ENCODE assay signal across 8 mouse cellular contexts in the genomic region with DNA sequence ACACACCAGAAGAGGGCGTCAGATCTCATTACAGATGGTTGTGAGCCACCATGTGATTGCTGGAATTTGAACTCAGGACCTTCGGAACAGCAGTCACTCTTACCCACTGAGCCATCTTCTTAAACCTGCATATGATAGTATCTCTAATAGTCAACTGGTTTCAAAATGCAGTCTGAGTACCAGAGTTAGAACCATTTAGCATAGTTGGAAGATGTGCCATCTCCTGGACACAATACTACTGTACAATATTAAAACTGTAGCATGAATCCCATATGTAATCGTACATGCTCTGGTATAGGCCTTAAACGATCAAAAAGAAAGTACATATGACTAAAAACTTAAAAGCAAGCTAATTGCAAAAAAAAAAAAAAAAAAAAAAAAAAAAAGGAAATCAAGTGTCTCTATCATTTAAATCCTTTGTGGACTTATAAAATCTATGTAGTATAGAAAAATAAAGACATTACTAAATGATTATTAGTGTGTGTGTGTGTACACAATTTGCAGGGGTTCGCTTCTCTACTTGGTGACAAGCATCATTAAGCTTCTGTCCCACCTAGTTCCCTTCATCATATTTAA. TPM values are rescaled to one million over a fixed set of nuclear protein-coding genes. Genes with fewer than 3 reads are reported as not detected.
DNase-seq lines count a peak whose midpoint lies in the region; ATAC-seq and TF ChIP-seq lines count a peak whose summit lies in the region.

No protein-coding gene starts in this region.

- WGBS in heart, embryonic 11.5 days (ENCODE audit: insufficient replicate concordance) = 76% methylated on average over 5 of the region's 5 CpGs
- WGBS in limb, embryonic 11.5 days = 76% methylated on average over 5 of the region's 5 CpGs

- TF ChIP-seq CTCF in CH12.LX (conservative IDR thresholded peaks at IDR 0.05 in 1 of 2, IDR thresholded peaks at IDR 0.05 in 1 of 2; ENCODE audit: low read depth in 2 of 2, low read length in 2 of 2) = no peak
- no peak for TF ChIP-seq CTCF in embryonic fibroblast, embryonic 13.5 days (IDR thresholded peaks at IDR 0.05; ENCODE audit: borderline replicate concordance, insufficient read depth, low read length)

- H3K79me2 ChIP-seq in CH12.LX (replicated peaks; ENCODE audit: control insufficient read depth, extremely low read depth, insufficient read depth, poor library complexity, severe bottlenecking) = peaks cover 21% of the 10 kb centered on the region

- peak overlapping the region; percentile 66 for H3K4me2 ChIP-seq in heart, embryonic 11.5 days
- H3K4me2 ChIP-seq in CH12.LX (ENCODE audit: insufficient read depth, low read depth, poor library complexity, severe bottlenecking) = peak overlapping the region; percentile 66
- H3K4me2 ChIP-seq in limb, embryonic 11.5 days (ENCODE audit: low read depth, severe bottlenecking) = peak overlapping the region; percentile 56

- H3K9ac ChIP-seq in heart, embryonic 11.5 days (ENCODE audit: low read depth, low read length) = peak overlapping the region; percentile 73
- peak overlapping the region; percentile 24; the same call in 1 of the 2 replicates for H3K9ac ChIP-seq in CH12.LX (ENCODE audit: insufficient read depth, low read depth)
- peak overlapping the region; percentile 55 for H3K9ac ChIP-seq in limb, embryonic 11.5 days (ENCODE audit: low read length)

- in situ Hi-C loops in CH12.LX (cut with MboI; ENCODE audit: low pct_ligation_motif_present, low pct_unique_long_range_greater_than_20kb, low sequenced_read_pairs) = loop anchor here (25.0 kb wide), 1 partner anchor 872 kb away; the partner anchor contains the start of gene Ndnf

- peaks cover 9% of the 10 kb centered on the region; the same call in 1 of the 2 replicates for H3K4me1 ChIP-seq in heart, embryonic 11.5 days (ENCODE audit: control insufficient read depth, insufficient read depth, low read length)
- H3K4me1 ChIP-seq in CH12.LX (ENCODE audit: control insufficient read depth in 1 of 2, insufficient read depth in 2 of 2) = peaks cover 0 to 12% of the 10 kb centered on the region in 2 experiments; a peak in 2 of 4 replicates
- peaks cover 3% of the 10 kb centered on the region; the same call in 1 of the 2 replicates for H3K4me1 ChIP-seq in embryonic fibroblast, embryonic 13.5 days (ENCODE audit: control insufficient read depth, insufficient read depth, low read length)
- peaks cover 5% of the 10 kb centered on the region for H3K4me1 ChIP-seq in limb, embryonic 11.5 days (ENCODE audit: control insufficient read depth, insufficient read depth, low read length)

- TF ChIP-seq EP300 in CH12.LX (IDR thresholded peaks at IDR 0.05; ENCODE audit: low read length) = no peak

- DNase-seq in heart, postnatal 4 days = no peak
- no peak for DNase-seq in CH12.LX (ENCODE audit: extremely low read depth)
- DNase-seq in limb, embryonic 11.5 days (ENCODE audit: low spot score) = no peak
- DNase-seq in retina, postnatal 1 day = peak; percentile 13
- DNase-seq in left cerebral cortex, adult 11 months (ENCODE audit: low spot score) = no peak
- no peak for DNase-seq in layer of hippocampus, postnatal 36 days

- dilution Hi-C loops in CH12.LX (cut with MboI; ENCODE audit: extremely low pct_ligation_motif_present, extremely low pct_unique_long_range_greater_than_20kb, low sequenced_read_pairs) = no loop called here

- H3K27me3 ChIP-seq in heart, embryonic 11.5 days (ENCODE audit: control insufficient read depth, insufficient read depth, low read length) = no peaks in the 10 kb centered on the region
- no peaks in the 10 kb centered on the region for H3K27me3 ChIP-seq in CH12.LX (replicated peaks)
- no peaks in the 10 kb centered on the region for H3K27me3 ChIP-seq in limb, embryonic 11.5 days (ENCODE audit: control insufficient read depth, insufficient read depth, low read length)

- peak overlapping the region; percentile 84 for H3K27ac ChIP-seq in heart, embryonic 11.5 days (ENCODE audit: low read depth, low read length)
- peak overlapping the region; percentile 52 for H3K27ac ChIP-seq in CH12.LX (ENCODE audit: insufficient read depth, low read depth)
- H3K27ac ChIP-seq in embryonic fibroblast, embryonic 13.5 days (ENCODE audit: insufficient read depth, low read length) = peak overlapping the region; percentile 60
- no peak overlapping the region; the same call in 1 of the 2 replicates for H3K27ac ChIP-seq in limb, embryonic 11.5 days (replicated peaks; ENCODE audit: low read depth, low read length)

- TF ChIP-seq RAD21 in CH12.LX (IDR thresholded peaks at IDR 0.05; ENCODE audit: low read depth, low read length) = no peak

- ATAC-seq in heart, embryonic 11.5 days (replicated peaks; ENCODE audit: insufficient number of reproducible peaks, low FRiP score, low TSS enrichment) = no peak
- ATAC-seq in limb, embryonic 11.5 days (ENCODE audit: insufficient number of reproducible peaks, low FRiP score, low TSS enrichment, low read depth) = no peak

- no peaks in the 10 kb centered on the region for H3K9me3 ChIP-seq in heart, embryonic 11.5 days (replicated peaks; ENCODE audit: control insufficient read depth, low read length)
- no peaks in the 10 kb centered on the region for H3K9me3 ChIP-seq in CH12.LX (replicated peaks; ENCODE audit: low read length)
- H3K9me3 ChIP-seq in limb, embryonic 11.5 days (ENCODE audit: control insufficient read depth, low read length) = no peaks in the 10 kb centered on the region

- H3K36me3 ChIP-seq in heart, embryonic 11.5 days (ENCODE audit: control insufficient read depth, insufficient read depth, low read length) = no peaks in the 10 kb centered on the region; the same call in 1 of the 2 replicates
- peaks cover 4 to 11% of the 10 kb centered on the region in 2 experiments for H3K36me3 ChIP-seq in CH12.LX (replicated peaks in 1 of 2; ENCODE audit: control insufficient read depth in 1 of 2, insufficient read depth in 1 of 2, low read length in 1 of 2)
- H3K36me3 ChIP-seq in limb, embryonic 11.5 days (ENCODE audit: control insufficient read depth, insufficient read depth, low read length) = peaks cover 5% of the 10 kb centered on the region; the same call in 1 of the 2 replicates

- peak overlapping the region; percentile 82 for H3K4me3 ChIP-seq in heart, embryonic 11.5 days (ENCODE audit: low read depth, low read length)
- peak overlapping the region; percentile 33 to 80 (median 52) for H3K4me3 ChIP-seq in CH12.LX (replicated peaks in 1 of 3; ENCODE audit: low read depth in 2 of 3, low read length in 2 of 3, poor library complexity in 1 of 3)
- H3K4me3 ChIP-seq in embryonic fibroblast, embryonic 13.5 days (ENCODE audit: insufficient read depth, low read length) = peak overlapping the region; percentile 57
- H3K4me3 ChIP-seq in limb, embryonic 11.5 days (ENCODE audit: low read depth, low read length) = peak overlapping the region; percentile 75

- TF ChIP-seq POLR2A in CH12.LX (IDR thresholded peaks at IDR 0.05; ENCODE audit: low read depth, low read length) = no peak
- TF ChIP-seq POLR2A in embryonic fibroblast, embryonic 13.5 days (IDR thresholded peaks at IDR 0.05; ENCODE audit: low read depth, low read length) = no peak

TF ChIP-seq in CH12.LX, 34 proteins besides CTCF, POLR2A, EP300 and RAD21:
- TF ChIP-seq NRF1 (IDR thresholded peaks at IDR 0.05; ENCODE audit: low read depth, low read length) (no peak), MYC (IDR thresholded peaks at IDR 0.05; ENCODE audit: low read depth, low read length) (no peak), MXI1 (IDR thresholded peaks at IDR 0.05; ENCODE audit: low read depth, low read length) (no peak), ZNF384 (IDR thresholded peaks at IDR 0.05; ENCODE audit: low read depth, low read length) (peak; percentile 78), POLR2AphosphoS2 (IDR thresholded peaks at IDR 0.05; ENCODE audit: low read depth, low read length) (no peak)
TF ChIP-seq in CH12.LX: peak in this region for 1.

RNA-seq across cellular contexts. Expression of gene Mad2l1, which starts 0.7 kb away (rescaled TPM):
- polyA plus RNA-seq in heart, embryonic 11.5 days (2014; fragmentation: Nextera tagmentation; extraction: Ambion mirVana) = 84.5 and 85.1 TPM in 2 replicates
- total RNA-seq in heart, postnatal 4 days (2021) = 10 to 100 TPM; 40.5 to 45.4 TPM
- total RNA-seq in CH12.LX (2012; rRNA removed) (54.3 and 68.5 TPM in 2 replicates), CH12.LX (2014; rRNA removed) (160 and 168 TPM in 2 replicates)
- polyA plus RNA-seq in CH12.LX (2012; ENCODE audit: insufficient read length, low read depth) = 128 and 131 TPM in 2 replicates
- 57.7 and 62.6 TPM in 2 replicates for polyA plus RNA-seq in embryonic fibroblast, embryonic 13.5 days (2011; ENCODE audit: insufficient read length, low read depth, missing spikeins)
- 124 and 136 TPM in 2 replicates for polyA plus RNA-seq in limb, embryonic 11.5 days (2014; fragmentation: Nextera tagmentation; extraction: Ambion mirVana)
- 1 to 10 TPM; 7.0 to 7.2 TPM for total RNA-seq in layer of hippocampus, postnatal 36 days (2021)

RNA-seq across cellular contexts. Expression of gene Vmn1r32, which starts 25.4 kb away (rescaled TPM):
- 0.07 TPM in 1 of 2 replicates, not detected in the other for polyA plus RNA-seq in heart, embryonic 11.5 days (2014; fragmentation: Nextera tagmentation; extraction: Ambion mirVana)
- total RNA-seq in heart, postnatal 4 days (2021) = not detected
- total RNA-seq in CH12.LX (2012; rRNA removed) (not detected in 2 replicates), CH12.LX (2014; rRNA removed) (not detected in 2 replicates)
- 0.10 and 0.14 TPM in 2 replicates for polyA plus RNA-seq in CH12.LX (2012; ENCODE audit: insufficient read length, low read depth)
- polyA plus RNA-seq in embryonic fibroblast, embryonic 13.5 days (2011; ENCODE audit: insufficient read length, low read depth, missing spikeins) = not detected in 2 replicates
- polyA plus RNA-seq in limb, embryonic 11.5 days (2014; fragmentation: Nextera tagmentation; extraction: Ambion mirVana) = 0.18 and 0.32 TPM in 2 replicates
- not detected for total RNA-seq in layer of hippocampus, postnatal 36 days (2021)
